Mouse (Mus musculus) kidney, adult 2 months (tissue): ENCODE measurements at regions not wholly inside any gene's neighbourhood (a gene's known extent, or its start where the extent isn't known, plus 50 kb on each side); places are given as distances from the start of the nearest gene placed in this dataset.

Experiments
- CTCF ChIP-seq: fragments of 200-500 bp; conservative IDR thresholded peaks from 2 replicates; pipeline ENCODE4 v1.5.1; 2011; ENCODE audit warnings: low read depth, mild to moderate bottlenecking, control low read depth, low read length, moderate library complexity, mixed read lengths; ENCODE audit not compliant: insufficient read depth, insufficient read length
- POLR2A ChIP-seq: fragments of 200-500 bp; IDR thresholded peaks from one replicate; pipeline ENCODE4 v1.6.1; 2011; ENCODE audit warnings: low read depth, low read length, control low read depth

- TF ChIP-seq POLR2A (no peak), CTCF (no peak)
Observed at GRCm38 (mm10) chr14:105815281-105815680, 81.3 kb downstream of the Spry2 start.
